Mouse (Mus musculus) forelimb bud, embryonic 11.5 days (tissue): Measurements from ENCODE around the gene Rgl1.

Source experiments
- DNase-seq: peaks from one replicate; pipeline ENCODE4 v3.0.0-alpha.2; 2012; ENCODE audit warnings: low read depth, low spot score

Rgl1 gene

DNA sequence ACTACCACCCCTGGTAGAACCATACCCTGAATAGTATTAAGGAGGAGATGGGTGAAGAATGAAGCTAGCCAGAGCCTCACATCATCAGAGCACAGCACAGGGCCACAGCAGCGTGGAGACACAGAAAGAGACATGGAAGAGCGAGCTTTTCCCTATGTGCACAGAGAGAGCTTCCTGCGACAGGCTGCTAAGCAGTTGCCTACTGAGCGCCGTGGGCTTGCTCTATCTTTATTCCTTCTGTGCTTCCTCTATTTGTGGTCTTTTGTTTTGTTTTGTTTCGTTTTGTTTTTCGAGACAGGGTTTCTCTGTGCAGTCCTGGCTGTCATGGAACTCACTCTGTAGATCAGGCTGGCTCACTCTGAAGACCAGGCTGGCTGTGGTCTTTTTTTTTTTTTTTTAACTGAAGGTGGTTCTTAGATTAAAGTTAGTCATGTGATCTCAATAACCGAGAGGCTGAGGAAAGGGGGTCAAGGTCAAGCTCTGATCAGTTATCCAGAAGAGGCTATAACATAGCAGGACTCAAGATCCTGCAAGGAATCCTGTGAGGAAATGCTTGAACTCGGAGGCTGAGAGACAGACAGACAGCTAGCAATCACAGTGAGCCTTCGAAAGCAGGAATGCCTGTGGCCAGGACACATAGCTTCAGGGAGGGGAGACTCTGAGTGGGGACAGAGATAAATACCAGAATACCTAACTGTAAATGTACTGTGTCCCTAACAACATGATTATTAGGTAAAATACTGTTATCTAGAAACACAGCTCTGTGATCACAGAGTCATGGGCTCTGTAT is 150.0 kb downstream of the Rgl1 start:
- DNase-seq: no peak

DNA sequence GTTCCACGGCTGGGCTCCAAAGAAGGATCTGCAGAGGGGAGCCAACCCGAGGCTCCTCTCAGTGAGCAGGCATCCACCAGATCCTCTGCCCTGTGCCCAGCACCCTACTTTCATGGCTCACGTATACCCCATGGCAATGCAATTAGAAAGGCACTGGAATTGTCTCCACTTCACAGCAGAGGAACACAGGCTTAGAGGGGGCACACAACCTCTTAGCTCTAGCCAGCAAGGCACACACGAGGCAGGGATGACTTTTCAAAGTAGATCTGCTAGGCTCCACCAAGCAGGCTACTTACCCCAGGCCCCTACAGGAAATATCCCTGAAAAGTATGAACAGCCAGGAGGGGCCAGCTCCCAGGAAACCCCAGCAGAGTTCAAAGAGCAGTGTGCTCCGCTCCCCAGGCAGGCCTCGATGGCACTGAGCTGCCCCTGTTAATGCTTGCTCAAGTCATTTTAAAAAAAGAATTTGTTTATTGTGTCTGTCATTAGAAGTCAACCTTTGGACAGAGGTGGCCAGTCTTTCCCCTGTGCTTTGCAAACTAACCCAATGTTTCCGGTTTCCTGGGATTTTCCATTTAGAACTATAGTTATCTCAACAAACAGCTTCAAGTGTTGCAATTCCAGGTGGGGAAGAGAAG is 151.3 kb downstream of the Rgl1 start:
- no peak for DNase-seq

DNA sequence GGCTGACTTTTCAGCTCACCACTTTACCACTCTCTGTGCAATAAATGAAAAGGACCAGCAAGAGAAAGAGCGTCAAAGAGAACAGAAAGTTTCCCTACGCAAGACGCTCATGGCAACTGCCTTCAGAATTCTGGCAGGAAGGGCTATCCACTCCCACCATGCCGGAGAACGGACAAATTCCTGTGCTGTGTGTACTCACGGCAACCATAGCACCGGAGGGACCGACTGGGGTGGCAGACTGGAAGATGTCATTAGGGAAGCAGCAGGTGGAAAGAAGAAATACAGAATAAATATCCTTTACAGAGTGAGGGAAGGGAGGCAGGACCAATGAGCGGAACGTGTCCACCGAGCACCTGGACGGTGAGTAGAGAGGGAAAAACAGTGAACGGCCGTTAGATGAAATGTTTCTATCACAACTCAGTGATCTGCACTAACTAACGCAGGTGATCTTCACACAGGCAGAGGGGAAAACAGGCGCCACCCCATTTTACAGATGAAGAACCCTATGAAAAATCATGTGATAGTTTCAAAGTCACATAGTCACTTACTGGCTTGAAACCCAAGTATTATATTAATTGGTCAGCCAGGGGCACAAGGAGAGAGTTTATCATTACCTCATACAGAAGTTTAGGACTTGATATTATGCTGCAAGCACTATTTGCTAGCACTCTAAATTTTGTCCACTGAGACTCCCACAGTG is 152.8 kb downstream of the Rgl1 start:
- DNase-seq: no peak

DNA sequence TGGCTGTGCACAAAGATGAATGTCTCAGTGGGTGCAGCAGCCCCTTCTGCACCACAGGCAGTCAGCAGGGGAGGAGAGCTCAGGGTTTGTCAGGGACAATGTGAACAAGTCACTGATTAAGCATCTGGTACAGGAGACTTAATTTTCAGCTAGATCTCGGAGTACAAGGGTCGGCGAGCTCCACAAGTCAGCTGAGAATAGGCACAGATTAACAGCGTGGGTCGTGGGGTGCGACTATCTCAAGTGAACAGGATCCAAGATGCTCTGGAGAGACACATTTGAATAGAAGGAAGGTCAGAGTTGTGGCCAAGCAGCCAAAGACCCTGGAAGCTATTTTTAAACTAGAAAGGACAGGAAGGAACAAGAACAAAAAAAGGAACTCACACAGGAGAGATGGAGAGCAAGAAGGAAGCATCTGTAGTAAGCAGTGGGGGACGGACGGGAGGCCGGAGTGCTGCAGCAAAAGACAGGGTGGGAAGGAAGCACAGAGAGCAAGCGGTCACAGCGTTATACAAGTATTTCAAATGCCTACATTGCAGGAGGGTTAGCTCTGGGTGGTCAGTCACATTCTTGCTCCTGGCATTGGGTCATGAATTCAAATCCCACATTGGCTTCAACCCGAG is 153.5 kb downstream of the Rgl1 start:
- DNase-seq: no peak

DNA sequence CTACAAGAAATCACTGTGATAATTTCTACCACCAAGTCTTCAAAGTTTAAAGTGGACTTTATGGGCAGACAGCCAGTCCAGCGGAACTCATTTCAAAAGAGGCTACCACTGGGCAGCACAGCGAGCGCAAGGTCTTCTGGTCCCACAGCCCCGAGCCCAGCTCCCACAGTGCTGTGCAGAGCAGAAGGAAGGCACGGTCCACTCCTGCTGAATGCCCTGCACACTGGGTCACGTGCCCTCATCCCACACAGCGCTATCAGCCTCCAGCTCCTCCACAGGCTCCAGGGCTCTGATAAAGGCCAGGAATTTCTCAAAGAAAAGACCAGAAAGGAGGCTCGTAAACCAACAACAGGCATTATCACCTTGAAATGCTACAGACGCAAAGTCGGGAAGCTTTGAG is 156.6 kb downstream of the Rgl1 start:
- no peak for DNase-seq

DNA sequence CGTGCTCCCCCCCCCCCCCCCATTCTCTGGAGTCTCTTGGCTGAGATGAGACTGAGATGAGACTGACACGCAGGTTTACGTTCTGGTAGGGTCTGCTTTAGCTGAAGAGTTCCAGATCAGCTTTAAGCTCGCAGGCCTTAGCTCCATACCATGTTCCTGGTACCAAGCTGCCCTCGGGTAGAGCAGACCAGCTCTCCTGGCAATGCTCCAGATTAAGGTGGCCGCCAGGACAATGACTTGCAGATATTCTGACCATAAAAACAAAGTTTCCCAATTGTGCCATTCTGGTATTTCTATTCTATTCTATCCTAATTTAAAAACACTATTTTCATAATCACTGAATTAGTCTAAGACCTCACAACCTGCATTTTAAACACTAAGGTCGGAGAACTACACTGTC is 157.1 kb downstream of the Rgl1 start:
- DNase-seq: no peak

DNA sequence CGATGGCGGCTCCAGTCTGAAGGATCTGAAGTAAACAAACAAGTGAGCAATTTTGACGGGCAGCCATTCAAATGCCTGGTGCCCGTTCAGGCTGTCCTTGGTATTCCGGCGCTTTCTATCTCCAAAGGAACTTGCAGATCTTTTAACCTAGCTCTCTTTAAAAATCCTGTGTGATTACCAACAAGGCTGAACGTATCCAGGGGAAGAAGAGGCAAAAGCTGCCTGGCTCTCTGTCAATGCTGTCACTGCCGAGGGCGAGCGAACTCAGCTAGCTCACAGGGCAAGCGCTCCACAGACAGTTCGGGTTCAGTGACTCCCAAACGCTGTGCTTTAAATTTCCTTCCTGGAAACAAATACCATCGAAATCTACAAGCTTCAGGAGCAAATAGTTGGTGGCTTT is 158.4 kb downstream of the Rgl1 start:
- no peak for DNase-seq

GRCm38 (mm10) chr1:152606727-152607126 is 159.4 kb downstream of the Rgl1 start:
- no peak for DNase-seq

- no peak for DNase-seq
These were observed 160.1 kb downstream of the Rgl1 start for GRCm38 (mm10) chr1:152605895-152606625.

- no peak for DNase-seq
These were observed 162.0 kb downstream of the Rgl1 start for GRCm38 (mm10) chr1:152604147-152604546.

DNA sequence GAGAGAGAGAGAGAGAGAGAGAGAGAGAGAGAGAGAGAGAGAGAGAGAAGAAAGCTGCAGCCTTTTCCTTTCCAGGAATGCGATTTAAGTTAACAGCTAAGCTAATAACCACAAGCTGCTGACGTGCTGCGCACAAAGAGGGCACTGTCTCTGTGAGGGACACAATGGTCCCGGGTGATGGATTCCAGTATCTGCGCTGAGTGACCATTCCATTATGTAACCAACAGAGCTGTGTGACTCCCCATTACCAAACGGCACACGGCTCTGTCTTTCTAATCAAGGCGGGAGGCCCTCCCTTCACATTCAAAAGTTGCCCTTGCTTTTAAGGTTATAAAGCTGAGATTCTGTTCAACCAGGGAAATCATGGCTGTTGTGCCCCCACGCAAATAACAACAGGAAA is 162.5 kb downstream of the Rgl1 start:
- DNase-seq: no peak

- no peak for DNase-seq
These were observed 165.7 kb downstream of the Rgl1 start for GRCm38 (mm10) chr1:152600494-152600893.

GRCm38 (mm10) chr1:152599347-152599746 is 166.8 kb downstream of the Rgl1 start:
- DNase-seq: no peak

DNA sequence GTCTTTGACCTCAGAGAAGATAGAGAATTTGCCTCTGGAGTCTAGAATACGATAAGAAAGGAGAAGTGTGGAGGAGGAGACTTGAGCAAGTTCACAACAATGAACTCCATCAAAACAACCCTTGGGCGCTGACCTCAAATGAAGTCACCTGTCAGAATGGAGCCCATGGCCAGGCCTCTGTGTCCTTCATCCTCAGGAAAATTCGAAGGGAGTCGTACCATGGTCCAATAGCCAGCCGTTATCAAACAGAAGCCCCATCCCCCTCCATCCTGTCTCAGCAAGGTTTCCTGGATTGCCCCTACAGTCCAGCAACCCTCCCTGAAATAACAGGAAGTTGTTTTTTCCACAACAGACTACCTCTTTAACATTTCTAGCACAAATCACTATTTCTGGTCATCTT is 171.5 kb downstream of the Rgl1 start:
- no peak for DNase-seq

- no peak for DNase-seq
These were observed 172.2 kb downstream of the Rgl1 start for GRCm38 (mm10) chr1:152593831-152594549.

- DNase-seq: no peak
These were observed 172.8 kb downstream of the Rgl1 start for GRCm38 (mm10) chr1:152593382-152593781.

DNA sequence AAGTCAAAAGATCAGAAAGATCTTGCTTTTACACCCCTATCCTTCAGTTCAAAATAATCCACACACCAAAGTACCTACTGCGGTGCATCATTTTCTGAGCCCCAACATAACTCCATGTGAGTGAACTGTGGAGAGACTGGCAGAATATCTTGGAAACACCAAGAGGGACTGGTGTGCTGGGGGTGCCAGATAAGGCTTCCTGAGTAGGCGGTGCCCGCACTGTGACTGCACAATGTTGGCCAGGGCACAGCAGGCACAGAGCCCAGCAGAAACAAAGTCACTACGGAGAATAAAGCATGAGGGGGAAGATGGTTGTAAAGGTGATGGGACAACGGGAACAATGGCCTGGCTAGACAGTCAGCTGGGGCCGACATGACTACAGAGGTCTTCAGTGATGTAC is 173.5 kb downstream of the Rgl1 start:
- DNase-seq: no peak

GRCm38 (mm10) chr1:152591746-152592498 is 174.2 kb downstream of the Rgl1 start:
- DNase-seq: no peak

GRCm38 (mm10) chr1:152590321-152590720 is 175.8 kb downstream of the Rgl1 start:
- DNase-seq: peak; percentile 61

GRCm38 (mm10) chr1:152589331-152589935 is 176.7 kb downstream of the Rgl1 start:
- DNase-seq: peak; percentile 35
